Mouse (Mus musculus) splenic B cell, adult 2 months (primary cell): ENCODE results near the gene Med17.
"Not testable (repeated sequence)": the region's sequence is repeated elsewhere in the genome, so short reads cannot be mapped to it uniquely, and the experiment has no call there.

Experiments used
- DNase-seq: peaks from one replicate; pipeline ENCODE4 v3.0.0-alpha.2; 2011; ENCODE audit warnings: low read depth, low spot score
- H3K27me3 ChIP-seq: 2 replicates; pipeline ENCODE4 v1.6.1; 2012; ENCODE audit warnings: mild to moderate bottlenecking, low read length, moderate library complexity, mixed read lengths; ENCODE audit not compliant: control insufficient read depth, poor library complexity, insufficient read depth, severe bottlenecking
- H3K36me3 ChIP-seq: 2 replicates; pipeline ENCODE4 v1.6.1; 2012; ENCODE audit warnings: mild to moderate bottlenecking, low read length, moderate library complexity, mixed read lengths; ENCODE audit not compliant: control insufficient read depth, poor library complexity, insufficient read depth, severe bottlenecking

Med17 gene

GRCm38 (mm10) chr9:15279649-15280490, at the start of gene Med17:
Med17 (minus strand) TSS chr9:15279931.
- peak; percentile 95 for DNase-seq
- Histone ChIP-seq H3K27me3 (no peaks in the 10 kb centered on the region), H3K36me3 (peaks cover 7% of the 10 kb centered on the region)

DNA sequence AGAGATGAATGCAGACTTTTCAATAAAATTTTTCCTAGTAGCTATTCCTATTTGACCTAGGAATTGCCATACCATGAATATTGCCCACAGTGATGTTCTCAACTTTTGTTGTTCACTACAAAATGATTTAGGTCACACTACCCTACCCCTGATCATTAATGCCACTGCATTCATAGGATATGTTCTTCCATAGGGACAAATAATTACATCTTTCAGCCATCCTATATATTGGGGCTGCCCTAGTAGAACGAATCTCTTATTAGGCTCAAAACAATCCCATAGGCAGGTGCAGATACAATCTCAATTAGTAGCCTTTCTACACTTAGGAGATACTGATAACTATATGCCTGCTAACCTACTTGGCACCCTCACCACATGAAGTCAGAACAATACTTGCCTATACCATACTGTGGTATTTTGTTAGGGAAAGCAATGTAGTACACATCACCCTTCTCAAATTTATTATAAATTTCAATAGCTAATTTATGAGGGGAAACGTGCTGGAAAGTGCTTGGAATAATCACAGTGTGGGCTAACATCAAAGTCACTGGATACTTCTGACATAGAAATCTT, 38.5 kb upstream of the Med17 start:
- no peaks in the 10 kb centered on the region for H3K27me3 ChIP-seq
- no peak for DNase-seq

GRCm38 (mm10) chr9:15317223-15318169, 37.8 kb upstream of the Med17 start:
- Histone ChIP-seq H3K36me3 (peaks cover 11% of the 10 kb centered on the region), H3K27me3 (no peaks in the 10 kb centered on the region)
- DNase-seq = no peak

More for the DNA sequence above, 38.5 kb upstream of the Med17 start:
- H3K36me3 ChIP-seq = peaks cover 11% of the 10 kb centered on the region

DNA sequence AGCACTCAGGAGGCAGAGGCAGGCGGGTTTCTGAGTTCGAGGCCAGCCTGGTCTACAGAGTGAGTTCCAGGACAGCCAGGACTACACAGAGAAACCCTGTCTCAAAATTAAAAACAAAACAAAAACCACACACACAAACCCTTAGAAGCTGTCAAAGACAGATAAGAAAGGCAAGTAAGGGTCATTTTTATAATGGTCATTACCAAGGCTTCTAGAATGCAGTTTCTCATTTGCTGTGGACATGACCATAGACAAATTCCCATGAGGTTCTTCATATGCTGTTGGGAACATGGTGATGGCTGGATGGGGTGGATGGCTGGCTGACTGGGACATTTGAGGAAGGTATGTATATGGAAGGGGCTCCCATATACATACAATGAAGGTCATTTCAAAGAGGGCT, 36.6 kb upstream of the Med17 start:
- H3K27me3 ChIP-seq, DNase-seq: not testable (repeated sequence)
- peaks cover 11% of the 10 kb centered on the region for H3K36me3 ChIP-seq

DNA sequence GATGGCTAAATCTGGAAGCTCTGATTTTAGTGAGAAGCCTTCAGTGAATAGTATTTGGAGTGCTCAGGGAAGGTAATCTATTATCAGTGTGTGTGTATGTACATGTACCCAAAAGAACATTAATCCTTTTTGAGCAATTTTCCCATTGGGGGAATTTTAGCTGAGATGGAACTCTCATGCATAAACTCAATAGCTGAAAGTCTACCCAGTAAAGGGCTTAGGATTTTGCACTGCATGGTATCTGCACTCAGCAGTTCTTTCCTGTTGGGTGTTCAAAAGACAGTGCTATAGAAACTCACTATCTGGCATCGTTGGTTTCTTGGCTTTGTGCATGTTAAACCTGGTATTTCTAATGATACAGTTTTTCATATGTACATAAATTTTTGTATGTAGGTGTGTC, 34.9 kb upstream of the Med17 start:
- no peaks in the 10 kb centered on the region for H3K27me3 ChIP-seq
- no peak for DNase-seq
- peaks cover 11% of the 10 kb centered on the region for H3K36me3 ChIP-seq

DNA sequence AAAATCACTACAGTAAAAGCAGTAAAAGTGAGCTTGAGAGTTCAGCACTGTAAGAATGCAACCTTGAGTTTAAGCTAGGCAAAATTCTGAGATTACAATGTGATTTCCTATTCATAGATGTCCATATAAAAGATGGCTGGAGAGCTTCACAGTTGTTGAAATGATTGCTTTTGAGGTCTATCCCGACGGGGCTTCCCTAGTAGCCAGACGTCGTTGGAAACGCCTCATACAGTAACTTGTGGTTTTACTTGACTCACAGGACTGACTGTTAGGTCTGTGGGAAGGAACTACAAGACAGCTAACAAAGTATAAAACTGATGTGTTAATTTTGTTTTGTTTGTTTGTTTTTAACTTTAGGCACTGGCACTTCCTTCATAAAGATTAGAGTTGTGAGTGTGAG, 33.9 kb upstream of the Med17 start:
- H3K36me3 ChIP-seq = peaks cover 14% of the 10 kb centered on the region
- no peak for DNase-seq
- no peaks in the 10 kb centered on the region for H3K27me3 ChIP-seq

- DNase-seq = no peak
- Histone ChIP-seq H3K36me3 (peaks cover 13% of the 10 kb centered on the region), H3K27me3 (no peaks in the 10 kb centered on the region)
Measured at GRCm38 (mm10) chr9:15312054-15312735, 32.5 kb upstream of the Med17 start.

- DNase-seq = no peak
- peaks cover 8% of the 10 kb centered on the region for H3K36me3 ChIP-seq
- no peaks in the 10 kb centered on the region for H3K27me3 ChIP-seq
Measured at GRCm38 (mm10) chr9:15310179-15310578, 30.4 kb upstream of the Med17 start.

GRCm38 (mm10) chr9:15309425-15309824, 29.7 kb upstream of the Med17 start:
- DNase-seq = no peak
- Histone ChIP-seq H3K27me3 (no peaks in the 10 kb centered on the region), H3K36me3 (peaks cover 8% of the 10 kb centered on the region)

DNA sequence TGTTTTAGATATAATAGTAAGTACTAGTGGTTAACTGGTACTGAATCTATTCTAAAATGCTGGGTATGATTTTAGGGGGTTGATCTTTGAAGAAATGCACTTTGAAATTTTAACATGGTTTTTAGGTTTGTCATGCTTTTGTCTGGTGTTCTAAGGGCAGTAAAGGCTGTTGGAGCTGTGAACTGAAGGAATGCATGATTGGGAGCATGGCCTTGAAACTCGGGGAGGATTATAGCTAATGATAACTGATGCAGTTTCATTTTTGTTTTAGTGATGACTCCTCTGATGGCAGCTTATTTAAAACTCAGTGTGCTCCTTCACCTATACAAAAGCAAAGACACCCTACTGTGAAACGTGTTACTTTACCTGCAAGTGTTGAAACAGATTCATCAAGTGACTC, 28.5 kb upstream of the Med17 start:
- Histone ChIP-seq H3K27me3 (no peaks in the 10 kb centered on the region), H3K36me3 (peaks cover 5% of the 10 kb centered on the region)
- no peak for DNase-seq

DNA sequence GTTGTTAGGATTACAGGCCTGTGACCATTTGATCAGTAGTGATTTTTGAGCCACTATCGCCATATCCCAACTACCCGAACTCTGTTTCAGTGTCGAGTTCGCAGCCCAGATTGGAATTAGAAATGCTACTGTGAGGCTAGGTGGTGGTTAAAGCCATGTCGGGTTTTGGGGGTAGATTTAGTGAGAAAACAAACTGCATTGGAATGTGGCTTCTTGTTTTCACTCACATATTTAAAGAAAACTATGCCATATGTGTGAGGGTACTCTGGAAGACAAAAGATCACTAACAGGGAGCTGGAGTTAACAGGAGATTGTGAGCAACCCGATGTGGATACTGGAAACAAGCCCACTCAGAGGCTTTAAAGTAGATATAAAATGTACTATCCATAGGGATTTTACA, 27.5 kb upstream of the Med17 start:
- Histone ChIP-seq H3K36me3 (peaks cover 5% of the 10 kb centered on the region; the same call in 1 of the 2 replicates), H3K27me3 (no peaks in the 10 kb centered on the region)
- no peak for DNase-seq

GRCm38 (mm10) chr9:15306398-15307119, 26.8 kb upstream of the Med17 start, which contains the start of gene 4931406C07Rik:
4931406C07Rik (minus strand) TSS chr9:15306448.
- peak; percentile 28 for DNase-seq
- Histone ChIP-seq H3K36me3 (peaks cover 3% of the 10 kb centered on the region; the same call in 1 of the 2 replicates), H3K27me3 (no peaks in the 10 kb centered on the region)

DNA sequence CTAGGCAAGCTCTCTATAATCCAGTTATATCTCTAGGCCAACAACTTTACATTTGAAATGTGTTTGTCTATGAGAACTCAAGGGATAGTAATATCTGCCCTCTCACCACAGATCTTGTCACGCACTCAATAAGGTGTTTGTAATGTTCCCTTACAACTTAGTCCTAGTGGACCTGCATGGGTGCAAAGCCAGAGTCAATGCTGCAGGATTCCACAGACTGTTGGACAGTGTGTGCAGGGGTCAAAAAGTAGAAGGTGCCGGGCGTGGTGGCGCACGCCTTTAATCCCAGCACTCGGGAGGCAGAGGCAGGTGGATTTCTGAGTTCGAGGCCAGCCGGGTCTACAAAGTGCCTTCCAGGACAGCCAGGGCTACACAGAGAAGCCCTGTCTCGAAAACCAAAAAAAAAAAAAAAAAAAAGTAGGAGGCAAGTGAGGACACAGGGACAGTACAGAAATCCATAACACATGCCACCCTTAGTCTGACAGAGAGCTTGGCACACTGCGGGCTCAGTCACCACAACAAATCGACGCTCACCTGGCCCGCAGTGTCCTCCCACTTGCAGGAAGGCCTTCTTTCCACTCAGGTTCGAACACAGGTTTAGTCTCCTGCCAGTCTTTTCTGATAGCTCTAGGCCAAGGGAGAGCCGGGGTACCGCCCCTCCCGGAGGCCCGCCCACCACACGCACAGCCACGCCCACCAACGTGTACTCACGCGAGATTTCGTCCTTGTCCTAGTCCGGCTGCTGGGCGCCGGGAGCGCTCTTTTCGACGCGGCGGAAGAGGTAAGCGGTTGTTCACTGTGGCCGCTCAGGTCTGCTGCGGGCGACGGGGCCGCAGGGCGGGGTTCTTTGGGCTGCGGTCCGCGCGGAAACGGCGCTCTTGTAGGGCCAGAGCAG, 26.0 kb upstream of the Med17 start, which contains the start of gene Taf1d:
Gene Taf1d, plus strand, starts transcription at position 712 of the 895 bp plus-strand sequence.
- Histone ChIP-seq H3K27me3 (no peaks in the 10 kb centered on the region), H3K36me3 (peaks cover 3% of the 10 kb centered on the region; the same call in 1 of the 2 replicates)
- DNase-seq = peak; percentile 97
